Mouse (Mus musculus): ENCODE data around the gene Stk32c.

Stk32c gene

DNA sequence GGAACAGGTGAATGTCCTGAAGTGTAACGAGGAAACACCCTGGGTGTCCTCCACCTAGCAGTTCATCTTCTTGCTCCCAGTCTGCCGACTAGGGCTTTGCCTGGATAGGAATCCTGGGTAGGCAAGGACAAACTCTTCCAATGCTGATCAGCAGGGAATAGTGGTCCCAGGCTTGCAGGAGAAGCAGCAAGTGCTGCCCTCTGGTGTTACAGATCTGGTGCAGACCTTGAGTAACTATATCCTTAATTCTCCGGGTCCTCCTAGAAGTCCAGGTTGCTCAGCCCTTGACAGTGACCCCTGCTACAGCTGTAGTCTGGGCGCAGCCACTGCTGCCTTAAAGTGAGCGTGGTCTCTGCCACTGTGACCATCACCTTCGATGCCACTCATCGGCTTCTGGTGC lies 13.0 kb downstream of the Stk32c start:
- no peak for DNase-seq (ENCODE audit: low spot score in 2 of 2)

DNA sequence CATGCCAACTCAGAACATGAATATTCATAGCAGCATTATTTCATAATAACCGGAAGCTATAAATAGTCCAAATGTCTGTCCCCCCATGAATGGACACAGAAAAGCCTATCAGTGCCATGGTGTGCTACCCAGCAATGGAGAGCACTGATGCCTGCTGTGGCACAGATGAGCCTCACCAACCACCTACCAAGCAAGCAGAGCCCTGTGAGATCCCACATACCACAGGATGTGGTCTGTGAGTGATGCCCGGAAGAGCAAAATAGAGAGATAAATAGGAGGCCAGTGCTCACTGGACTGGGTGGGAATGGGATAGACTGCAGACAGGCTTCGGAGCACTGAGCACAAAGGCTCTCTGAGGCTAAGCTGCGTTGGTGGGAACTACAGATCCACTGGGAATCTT lies 16.1 kb downstream of the Stk32c start:
- no peak for DNase-seq (ENCODE audit: low spot score in 2 of 2)

DNA sequence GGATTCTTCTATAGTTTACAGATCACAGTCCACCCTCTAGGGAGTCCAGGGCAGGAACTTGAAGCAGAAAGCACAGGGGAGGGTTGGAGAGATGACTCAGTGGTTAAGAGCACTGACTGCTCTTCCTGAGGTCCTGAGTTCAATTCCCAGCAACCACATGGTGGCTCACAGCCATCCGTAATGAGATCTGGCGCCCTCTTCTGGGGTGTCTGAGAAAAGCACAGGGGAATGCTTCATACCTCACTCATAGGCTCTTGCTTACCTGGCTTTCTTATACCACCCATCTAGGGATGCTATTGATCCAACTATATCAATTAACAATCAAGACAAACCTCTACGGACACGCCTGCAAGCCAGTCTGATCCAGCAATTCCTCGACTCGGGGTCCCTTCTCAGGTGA lies 21.5 kb downstream of the Stk32c start:
- no peak for DNase-seq (ENCODE audit: low spot score in 2 of 2)

DNA sequence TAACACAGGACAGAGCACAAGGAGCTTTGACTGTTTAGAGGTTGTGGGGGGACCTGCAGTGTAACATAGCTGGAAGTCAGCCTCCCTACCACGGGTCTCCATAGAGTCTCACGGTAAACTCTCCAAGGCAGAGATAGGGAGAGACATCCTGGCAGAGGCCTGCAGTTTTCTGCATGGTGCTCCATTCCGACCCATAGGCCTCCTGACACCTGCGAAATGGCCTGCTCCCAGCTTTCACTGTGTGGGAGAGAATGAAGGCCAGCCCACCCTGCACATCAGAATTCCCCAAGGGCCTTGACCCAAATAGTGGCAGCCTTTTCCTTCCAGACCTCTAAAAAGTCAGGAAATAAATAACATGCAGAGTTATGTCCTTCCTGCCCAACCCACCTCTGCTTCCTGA lies 22.5 kb downstream of the Stk32c start:
- no peak for DNase-seq (ENCODE audit: low spot score in 2 of 2)

DNA sequence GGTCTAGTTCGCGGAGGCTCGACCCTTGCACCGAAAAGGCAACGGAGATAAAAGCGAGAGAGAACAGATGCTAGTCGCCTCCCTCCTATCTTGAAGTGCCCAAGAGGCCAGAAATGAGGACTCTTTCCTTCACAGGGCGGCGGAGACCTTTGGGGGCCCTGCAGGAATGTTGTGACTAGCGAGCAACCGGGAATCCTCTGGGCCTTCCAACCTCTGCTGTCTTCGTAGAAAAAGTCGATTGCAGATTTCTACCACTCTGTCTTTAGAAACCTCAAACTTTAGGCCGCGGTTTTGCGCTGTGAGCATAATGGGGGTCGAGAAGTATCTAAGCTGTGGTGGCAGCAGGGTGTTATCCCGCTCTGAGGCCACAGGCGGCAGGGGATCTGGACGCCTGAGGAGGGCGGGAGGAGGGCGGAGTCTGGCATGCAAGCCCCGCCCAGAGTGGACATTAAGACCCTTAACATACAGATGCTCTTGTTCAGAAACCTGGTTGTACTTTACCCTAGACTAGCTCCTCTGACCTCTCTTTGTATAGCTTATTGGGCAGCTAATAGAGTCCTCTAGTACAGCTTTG lies 24.4 kb downstream of the Stk32c start:
- no peak for DNase-seq (ENCODE audit: low spot score in 2 of 2)

DNA sequence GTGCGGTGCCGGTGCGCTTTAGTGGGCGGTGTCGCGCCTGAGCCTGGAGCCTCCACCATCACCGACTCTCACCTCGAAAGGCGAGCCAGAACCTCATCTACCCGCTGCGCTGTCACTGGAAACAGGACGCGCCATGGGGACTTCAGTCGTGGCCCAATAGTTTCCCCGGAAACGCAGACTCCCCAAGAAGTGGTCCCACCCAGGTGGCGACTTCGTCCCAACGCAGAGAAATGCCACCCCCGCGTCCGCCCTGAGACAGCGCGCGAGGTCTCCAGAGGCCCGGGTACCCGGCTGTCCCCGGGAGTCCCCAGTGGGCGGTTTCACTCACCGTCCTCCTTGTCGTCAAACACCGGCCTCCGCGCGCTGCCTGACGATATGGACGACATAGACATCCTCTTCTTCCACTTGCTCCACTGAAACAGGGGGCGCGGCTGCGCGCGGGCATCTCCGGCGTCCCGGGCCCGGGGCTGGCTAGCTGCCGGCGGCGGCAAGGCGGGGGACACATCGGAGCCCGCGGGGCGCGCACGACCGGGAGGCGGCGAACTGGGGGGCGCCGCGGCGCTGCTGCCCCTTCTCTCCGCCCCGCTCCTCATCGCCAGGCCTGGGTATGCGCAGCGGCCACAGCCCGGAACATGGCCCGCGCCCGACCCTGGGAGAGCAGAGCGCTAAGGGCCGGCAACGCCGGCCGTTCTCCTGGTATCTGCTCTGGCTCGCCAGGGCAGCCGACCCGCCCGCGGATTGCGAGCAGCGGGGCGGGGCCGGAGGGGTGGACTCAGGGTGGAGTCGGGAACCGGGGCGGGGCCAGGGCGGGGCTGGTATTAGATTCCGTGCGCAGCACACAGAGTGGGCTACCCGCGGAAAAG lies 25.1 kb downstream of the Stk32c start:
- peak in 1 of 2 experiments; percentile 65 for DNase-seq (ENCODE audit: low spot score in 2 of 2)

DNA sequence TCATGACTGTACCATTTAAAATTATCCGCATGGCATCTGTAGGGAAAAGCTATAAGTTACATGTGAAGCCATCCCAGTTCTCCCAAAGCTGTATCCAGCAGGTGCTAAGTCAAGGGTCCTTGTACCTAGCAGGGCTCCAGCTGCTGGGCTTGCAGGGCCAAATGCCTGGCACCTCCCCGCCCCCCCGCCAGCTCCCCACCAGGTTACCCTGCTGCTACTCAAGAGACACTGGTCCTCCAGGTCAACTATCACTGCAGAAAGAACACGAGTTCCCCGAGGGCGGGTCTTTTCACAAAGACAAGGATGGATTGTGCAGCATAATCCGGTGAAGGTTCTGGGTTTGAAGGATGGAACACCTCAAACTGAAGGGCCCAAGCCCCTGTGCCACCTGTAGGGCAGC lies 25.8 kb downstream of the Stk32c start:
- DNase-seq (ENCODE audit: low spot score in 2 of 2), result no peak

DNA sequence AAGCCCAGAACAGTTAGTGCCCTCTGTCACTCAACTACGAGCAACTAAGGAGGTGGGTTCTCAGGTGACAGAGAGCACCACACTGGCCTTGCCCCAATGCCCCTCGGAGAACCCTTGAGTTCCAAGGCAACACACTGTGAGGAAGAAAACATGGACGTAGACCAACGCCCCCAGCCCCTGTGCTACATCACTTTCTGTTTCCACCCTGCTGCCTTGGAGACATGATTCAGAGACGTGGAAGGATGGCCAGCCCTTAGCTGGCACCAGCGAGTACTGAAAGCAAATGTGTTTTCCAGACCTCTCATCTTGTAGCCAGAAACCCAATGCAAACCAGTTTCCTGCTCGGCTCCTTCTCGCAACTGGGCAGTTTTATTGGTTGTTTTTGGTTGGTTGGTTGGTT lies 26.7 kb downstream of the Stk32c start:
- no peak for DNase-seq (ENCODE audit: low spot score in 2 of 2)

DNA sequence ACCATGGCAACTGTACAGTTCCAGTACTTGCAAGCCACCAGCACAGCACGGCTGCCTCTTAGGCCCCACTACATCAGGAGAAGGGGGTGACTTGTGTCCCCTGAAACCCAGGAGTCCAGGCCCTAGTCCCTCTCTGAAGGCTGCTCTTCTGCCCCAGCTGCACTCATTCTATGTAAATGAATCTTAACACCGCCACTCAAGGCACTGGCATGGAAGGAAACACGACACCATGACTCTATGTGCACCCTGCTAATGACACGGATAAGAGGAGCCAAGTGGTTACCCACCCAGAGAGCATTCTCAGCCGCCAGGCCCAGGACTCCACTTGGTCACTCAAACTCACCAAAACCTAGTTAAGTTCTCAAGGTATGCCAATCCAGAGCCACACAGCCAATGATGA lies 27.1 kb downstream of the Stk32c start:
- no peak for DNase-seq (ENCODE audit: low spot score in 2 of 2)

DNA sequence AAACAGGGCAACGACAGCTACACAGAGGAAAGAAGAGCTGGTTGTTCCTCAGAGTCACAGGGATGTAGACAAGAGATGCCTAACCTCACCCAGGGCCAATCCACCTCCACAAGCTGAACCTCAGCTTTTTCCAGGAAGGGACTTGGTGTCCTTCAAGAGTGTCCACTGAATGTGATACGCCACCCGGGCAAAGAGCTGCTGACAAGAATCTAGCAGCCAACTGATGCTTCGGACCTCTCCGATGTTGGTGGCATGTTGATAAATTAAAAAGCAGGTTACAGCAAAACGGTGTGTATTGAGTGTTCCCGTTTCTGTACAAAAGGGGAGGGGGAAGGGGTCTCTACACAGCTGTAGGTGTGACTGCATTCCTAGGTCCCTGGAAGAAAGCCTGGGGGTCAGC lies 28.3 kb downstream of the Stk32c start:
- DNase-seq (ENCODE audit: low spot score in 2 of 2), result no peak

DNA sequence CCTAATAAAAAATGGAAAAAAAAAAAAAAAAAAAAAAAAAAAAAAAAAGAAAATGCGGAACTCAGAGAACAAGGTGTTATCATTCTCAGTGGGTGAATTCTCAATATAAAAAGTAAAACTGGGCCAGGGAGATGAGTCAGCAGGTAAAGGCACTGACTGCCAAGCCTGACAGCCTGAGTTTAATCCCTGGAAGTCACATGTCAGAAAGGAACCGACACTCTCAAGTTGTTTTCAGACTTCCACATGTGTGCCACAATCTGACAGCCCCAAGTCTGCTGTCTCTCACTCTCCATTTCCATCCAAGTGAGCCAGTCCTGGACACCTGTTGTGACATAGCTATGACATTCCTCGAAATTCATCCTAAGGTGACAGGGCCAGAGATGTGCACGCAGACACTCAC lies 28.7 kb downstream of the Stk32c start:
- DNase-seq (ENCODE audit: low spot score in 2 of 2), result no peak

DNA sequence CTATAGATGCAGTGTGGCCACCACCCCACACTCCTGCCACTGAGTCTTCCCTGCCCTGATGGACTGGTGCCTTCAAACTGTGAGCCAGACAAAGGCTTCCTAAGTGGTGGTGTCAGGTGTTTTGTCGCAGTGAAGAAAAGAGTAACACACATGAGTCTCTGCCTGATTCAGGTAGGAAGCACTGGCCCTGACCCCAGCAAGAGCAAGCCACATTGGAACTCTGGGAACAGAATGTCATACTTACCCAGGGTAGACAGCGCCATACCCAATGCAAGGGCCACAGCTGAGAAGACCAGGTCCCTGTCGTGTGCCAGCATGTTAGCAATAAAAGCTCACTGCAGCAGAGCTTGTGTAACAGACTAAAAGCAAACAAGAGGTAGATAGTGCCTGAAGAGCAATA lies 33.0 kb downstream of the Stk32c start:
- DNase-seq (ENCODE audit: low spot score in 2 of 2), result no peak

DNA sequence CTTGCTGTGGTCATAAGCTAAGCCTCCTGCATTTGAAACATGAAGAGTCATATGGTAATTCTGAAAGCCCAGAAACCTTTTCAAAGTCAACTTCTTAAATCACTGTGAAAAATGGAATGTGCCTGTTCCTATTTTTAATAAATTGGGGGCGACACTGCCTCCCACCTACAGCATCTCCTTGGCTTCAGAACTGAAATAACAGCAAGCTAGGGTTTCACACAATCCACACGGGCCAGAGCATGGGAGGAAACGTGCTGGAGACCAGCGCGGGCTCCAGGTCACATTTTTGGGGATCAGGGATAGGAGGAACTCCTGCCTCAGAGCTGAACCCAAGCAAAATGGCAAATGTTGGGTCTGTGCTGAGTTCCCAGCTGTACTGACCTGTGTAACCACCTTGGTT lies 33.8 kb downstream of the Stk32c start:
- DNase-seq (ENCODE audit: low spot score in 2 of 2), result no peak

DNA sequence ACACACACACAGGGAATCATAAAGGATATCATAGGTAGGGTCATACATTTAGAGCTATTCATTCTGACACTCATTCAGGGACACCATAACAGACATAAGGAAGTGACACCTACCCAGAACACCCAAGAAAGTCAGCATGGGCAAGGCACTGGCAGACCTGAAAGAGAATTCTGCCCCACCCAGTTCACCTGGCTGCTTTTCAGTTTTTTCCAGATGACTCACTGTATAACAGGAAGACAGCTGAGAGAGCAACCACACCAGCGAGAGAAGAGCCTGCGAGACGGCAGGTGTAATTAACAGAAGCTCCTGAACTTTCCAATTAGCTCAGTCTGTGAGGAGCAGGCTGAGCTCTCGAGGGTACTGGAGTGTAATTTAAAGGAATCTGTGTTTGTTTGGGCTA lies 44.0 kb downstream of the Stk32c start:
- no peak for DNase-seq (ENCODE audit: low spot score in 2 of 2)

DNA sequence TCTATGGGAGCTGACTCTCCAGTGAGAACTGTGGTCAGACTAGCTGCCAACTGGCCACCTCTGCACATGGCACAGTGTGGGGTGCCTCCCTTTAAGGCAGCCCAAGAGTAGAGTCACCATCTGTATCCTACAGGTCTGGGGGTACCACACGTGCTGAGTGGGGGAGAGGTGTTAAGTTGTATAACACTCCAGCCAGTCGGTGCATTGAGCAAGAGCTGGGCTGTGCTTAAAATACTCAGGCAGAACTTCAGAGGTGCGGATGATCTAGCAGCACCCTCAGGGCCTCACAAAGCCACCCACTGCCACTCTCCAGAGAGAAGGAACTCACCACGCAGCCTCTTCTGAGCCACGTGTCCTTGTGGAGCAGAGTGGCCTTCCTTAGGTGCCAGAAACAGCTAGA lies 48.7 kb downstream of the Stk32c start:
- DNase-seq (ENCODE audit: low spot score in 2 of 2), result no peak

DNA sequence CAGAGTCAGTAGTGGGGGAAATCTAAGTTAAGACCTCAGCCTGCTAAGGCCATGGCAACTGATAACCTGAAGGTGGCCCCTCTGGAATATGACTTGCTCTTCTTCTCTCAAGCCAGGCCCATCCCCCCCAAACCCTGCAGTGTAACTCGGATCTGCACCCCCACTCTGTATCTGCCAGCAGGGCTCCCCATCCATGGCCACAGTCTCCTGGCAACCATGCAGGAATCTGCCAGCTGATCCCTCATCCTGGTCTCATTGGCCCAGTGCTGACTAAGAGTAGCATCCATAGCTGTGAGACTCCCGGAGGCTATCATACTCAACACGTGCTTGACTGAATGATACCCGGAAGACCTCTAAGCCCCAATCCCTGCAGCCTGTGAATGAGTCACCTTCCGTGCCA lies 54.2 kb downstream of the Stk32c start:
- DNase-seq (ENCODE audit: low spot score in 2 of 2), result no peak

DNA sequence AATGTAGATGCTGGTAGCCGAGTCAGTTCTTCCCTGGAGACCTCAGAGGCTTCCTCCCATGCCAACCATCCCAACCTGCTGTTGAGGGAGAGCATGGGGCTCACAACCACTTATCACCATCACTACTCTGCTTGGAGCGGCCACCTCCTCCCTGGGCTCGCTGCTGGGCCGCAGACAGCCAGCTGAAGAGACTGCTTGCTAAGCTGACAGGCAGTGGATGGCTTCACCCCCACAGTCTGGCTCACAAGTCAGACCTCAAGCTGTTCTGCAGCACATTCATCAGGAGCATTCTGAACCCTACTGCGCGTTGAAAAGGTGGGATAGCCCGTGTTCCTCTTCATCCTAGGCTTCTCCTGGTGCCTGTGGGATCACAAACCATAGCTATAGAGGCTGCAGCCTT lies 54.6 kb downstream of the Stk32c start:
- no peak for DNase-seq (ENCODE audit: low spot score in 2 of 2)

DNA sequence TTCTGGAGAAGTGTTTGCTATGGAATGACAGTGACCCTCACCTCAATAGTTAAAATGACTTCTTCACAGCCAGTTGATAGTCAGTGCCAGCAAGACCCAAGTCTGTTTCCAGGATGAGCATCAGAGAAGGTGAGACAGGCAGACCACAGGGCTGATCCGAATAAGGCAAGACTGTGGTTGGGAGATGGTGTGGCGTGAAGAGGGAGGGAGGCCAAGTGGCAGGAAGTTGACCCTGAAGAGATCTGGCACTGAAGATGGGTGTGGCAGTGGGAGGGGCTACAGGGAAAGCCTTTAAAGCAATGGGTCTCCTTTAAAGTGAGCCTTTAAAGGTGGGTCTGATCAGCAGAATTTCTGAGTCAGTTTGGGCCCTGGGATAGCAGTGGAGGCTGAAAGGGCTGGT lies 55.6 kb downstream of the Stk32c start:
- DNase-seq (ENCODE audit: low spot score in 2 of 2), result no peak

DNA sequence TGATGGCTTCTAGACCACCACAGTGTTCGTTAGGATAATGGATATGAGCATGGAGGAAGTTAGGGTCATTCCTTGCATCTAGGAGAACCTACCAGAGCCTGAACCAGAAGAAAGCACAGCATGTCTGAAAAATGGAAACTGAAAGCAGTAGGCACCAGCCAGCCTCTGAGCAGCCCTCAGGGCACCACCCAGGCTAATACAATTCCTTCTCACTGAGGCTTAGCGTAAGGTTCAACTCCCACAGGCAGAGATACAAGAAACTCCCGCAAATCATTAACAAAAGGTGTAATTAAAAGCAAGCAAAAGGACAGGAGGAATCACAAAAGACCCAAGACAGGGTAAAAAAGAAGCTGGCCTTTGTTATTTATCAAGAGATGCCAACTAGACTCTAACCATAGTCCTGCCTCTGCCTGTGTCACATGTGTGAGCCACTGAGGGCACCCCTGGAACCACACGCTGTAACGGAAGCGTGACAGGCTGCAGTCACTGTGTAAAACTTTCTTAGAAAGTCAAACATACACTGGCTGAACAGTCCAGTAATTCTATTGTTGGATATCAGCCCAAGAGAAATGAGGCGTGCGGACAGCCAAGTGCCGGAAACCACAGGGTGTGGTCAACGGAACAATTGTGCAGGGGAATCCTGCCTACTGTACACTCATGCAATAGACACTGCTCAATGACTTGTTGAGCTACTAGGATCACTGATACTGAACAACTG lies 56.6 kb downstream of the Stk32c start:
- no peak for DNase-seq (ENCODE audit: low spot score in 2 of 2)

DNA sequence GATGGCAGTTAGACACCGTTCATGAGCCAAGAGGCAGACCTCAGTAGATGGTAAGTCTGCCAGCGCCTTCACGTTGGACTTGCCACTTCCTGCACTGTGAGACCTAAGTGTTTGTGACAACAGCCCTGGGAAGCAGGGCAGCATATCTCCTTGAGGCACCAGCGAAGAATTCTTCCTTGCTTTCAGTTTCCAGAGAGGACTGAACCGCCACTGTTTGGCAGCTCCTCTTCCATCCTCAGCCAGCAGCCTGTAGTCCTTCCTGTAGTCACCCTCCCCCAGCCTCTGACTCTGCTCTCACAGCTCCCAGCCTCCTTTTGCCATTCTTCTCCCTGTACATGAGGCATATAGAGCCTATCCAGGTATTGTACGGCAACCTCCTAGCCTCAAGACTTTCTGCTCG lies 60.2 kb downstream of the Stk32c start:
- no peak for DNase-seq (ENCODE audit: low spot score in 2 of 2)

DNA sequence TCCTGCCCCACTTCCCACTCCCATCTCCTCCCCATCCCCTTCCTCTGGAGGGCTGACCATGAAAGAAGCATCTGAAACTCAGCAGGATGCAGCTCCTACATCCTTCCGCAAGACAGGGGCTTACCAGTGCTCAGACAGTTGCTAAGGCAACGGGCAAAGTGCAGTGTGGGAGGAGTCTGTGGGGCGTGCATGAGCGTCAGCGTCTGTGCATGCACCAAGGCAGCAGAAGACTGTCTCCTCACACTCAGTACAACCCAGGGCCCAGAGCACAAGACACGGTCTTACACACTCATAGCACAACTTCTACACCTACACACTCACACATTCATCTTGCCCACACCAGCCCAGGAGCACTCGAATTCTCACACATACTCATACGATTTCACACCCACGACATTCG lies 62.0 kb downstream of the Stk32c start:
- no peak for DNase-seq (ENCODE audit: low spot score in 2 of 2)

DNA sequence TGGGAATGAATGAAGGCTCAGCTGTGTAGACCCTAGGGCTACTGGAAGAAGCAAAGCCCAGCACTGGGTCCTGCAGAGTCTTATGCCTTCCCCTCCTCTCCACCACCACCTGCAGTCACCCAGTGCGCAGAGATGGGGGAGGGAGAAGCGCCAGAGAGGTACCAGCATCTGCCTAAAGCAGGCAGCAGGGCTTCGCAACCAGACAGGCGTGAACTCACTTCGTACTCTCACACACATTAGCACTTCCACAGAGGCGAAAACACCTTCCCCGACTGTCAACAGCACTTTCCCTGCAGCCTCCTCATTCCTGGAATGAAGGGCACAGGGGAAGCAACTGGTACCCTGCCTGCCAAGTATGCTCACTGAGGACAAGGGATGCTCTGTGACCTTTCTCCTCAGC lies 63.7 kb downstream of the Stk32c start:
- DNase-seq (ENCODE audit: low spot score in 2 of 2), result no peak

DNA sequence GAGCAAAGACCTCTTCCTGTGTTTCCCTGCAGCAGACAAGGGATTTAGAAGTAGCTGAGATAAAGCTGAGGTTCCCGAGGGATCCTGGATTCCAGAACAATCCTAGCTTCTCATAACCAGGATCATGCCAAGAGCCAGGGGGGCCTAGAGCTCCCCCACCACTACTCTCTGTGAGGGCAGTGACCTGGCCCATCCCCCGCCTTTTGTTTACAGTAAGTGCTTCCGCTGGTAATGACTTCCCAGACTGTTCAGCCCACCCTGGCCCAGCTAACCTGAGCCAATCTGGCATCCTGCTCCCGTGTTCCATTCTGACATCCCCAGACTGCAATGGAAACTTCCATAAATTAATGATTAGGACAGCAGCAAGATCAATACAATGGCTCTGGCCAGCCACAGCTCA lies 65.7 kb downstream of the Stk32c start:
- no peak for DNase-seq (ENCODE audit: low spot score in 2 of 2)
